Mouse (Mus musculus): ENCODE data around the gene Hist1h3b.
A peak's percentile ranks its signal among the peaks of the same experiment; 100 is the strongest.
"Not testable (repeated sequence)": the region's sequence is repeated elsewhere in the genome, so short reads cannot be mapped to it uniquely, and the experiment has no call there.

The Hist1h3b gene

GRCm38 (mm10) chr13:23752067-23752741 is at the start of gene Hist1h3b:
Gene Hist1h3b (plus strand): TSS chr13:23752267.
- DNase-seq (ENCODE audit: low spot score), result peak; percentile 93

GRCm38 (mm10) chr13:23702801-23703200 is 49.3 kb upstream of the Hist1h3b start:
- not testable (repeated sequence) for DNase-seq (ENCODE audit: low spot score)

- no peak for DNase-seq (ENCODE audit: low spot score)
Observed at GRCm38 (mm10) chr13:23705751-23706356, 46.2 kb upstream of the Hist1h3b start.

GRCm38 (mm10) chr13:23706771-23707170 is 45.3 kb upstream of the Hist1h3b start:
- DNase-seq (ENCODE audit: low spot score), result no peak

DNA sequence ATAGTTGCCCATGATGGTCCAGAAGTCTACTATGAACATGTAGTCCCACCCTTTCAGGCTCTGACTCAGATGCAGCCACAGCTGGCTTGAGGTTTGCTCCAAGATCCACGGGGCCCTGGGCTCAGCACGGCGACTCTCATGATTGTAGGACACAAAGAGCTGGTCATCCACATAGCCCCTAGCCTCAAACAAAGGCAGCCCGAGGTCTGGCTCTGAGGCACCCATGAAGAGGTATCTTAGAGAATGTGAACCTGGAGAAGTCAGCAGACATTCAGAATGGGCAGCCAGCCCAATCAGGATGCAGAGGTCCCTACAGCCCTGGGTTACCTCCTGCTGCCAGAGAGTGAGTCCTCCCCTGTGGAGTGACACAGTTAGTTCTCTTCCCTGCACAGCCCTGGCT is 44.0 kb upstream of the Hist1h3b start:
- no peak for DNase-seq (ENCODE audit: low spot score)

- no peak for DNase-seq (ENCODE audit: low spot score)
Observed at GRCm38 (mm10) chr13:23708654-23709053, 43.4 kb upstream of the Hist1h3b start.

DNA sequence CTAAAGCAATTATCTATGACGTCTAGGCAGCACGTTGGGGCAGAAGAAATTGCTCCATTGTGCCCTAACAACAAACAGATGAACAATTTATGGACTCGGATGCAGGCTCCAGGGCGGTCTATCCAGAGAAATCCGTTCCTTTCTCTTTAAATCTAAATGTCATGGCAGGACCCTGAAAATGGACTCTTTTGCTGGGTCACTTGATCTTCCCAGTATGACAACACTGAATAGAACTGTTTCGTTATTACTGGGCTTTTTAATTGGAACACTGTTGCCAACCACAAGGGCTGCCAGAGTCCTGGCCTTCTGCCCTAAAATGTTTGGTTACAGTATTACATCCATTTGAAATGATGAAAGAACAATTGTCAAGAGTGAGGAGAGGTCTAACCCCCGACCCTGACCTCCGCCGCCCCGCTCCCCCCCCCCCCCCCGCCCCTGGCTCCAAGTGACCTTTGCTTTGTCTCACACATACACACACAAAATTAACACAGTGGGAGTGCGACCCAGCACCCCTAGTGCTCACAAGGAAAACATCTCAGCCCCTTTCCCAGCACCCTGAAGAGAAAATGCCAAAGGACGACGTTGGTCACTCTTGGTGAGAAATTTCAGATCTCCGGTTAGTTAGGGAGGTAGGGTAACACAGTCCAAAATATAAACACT is 42.2 kb upstream of the Hist1h3b start:
- DNase-seq (ENCODE audit: low spot score), result peak; percentile 57

GRCm38 (mm10) chr13:23710374-23711089 is 41.5 kb upstream of the Hist1h3b start, which contains the start of gene Hfe:
Gene Hfe (minus strand): TSS chr13:23710854.
- DNase-seq (ENCODE audit: low spot score), result no peak

DNA sequence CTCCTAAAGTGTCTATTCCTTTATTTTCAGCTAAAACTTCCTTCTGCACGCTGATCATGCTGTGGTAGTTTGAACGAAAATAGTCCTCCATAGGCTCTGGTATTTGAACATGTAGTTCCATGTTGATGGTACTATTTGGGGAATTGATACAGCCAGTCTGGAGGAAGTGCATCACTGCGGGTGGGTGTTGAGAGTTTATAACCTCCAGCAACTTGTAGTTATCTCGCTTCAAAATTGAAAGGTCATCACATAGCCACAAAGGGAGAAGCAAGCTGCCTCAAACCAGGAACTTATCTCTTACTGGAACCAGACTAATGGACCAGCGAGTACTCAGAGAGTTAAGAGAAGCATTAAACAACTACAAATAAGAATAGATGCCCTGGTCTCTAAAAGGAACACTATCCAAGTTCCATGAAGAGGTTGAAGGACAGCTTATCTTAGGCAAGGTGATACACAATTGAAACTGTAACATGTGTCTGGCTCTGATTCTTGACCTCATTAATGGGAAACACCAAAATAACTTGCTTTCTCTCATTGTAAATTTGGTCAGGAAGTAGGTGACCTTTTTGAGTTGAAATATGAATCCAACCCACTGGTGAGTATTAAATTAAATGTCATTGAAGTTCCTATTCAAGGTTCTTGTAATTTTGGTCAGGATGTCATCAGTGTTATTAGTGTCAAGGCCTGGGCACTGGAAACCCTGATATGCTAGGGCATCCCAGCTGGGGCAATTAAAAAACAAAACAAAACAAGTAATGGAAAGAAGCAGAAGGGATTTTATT is 35.6 kb upstream of the Hist1h3b start:
- DNase-seq (ENCODE audit: low spot score), result no peak

DNA sequence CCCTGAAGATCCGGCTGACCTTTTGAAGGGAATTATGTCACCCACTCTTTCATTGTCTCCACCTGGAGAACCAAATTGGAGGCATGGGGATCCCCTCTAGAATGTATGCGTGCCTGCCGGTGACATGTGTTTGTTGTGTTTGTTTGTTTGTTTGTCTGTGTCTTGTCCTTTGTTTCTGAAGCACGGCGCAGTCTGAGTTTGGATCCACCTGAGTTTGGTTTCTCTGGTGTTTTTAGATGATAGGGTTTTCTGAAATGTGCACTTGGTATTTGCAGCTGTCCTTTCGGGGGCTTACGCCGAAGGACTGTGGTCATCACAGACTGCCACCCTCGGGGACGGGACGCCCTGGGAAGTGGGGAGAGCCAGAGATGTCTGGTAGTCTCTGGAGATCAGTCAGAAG is 34.9 kb upstream of the Hist1h3b start:
- no peak for DNase-seq (ENCODE audit: low spot score)

DNA sequence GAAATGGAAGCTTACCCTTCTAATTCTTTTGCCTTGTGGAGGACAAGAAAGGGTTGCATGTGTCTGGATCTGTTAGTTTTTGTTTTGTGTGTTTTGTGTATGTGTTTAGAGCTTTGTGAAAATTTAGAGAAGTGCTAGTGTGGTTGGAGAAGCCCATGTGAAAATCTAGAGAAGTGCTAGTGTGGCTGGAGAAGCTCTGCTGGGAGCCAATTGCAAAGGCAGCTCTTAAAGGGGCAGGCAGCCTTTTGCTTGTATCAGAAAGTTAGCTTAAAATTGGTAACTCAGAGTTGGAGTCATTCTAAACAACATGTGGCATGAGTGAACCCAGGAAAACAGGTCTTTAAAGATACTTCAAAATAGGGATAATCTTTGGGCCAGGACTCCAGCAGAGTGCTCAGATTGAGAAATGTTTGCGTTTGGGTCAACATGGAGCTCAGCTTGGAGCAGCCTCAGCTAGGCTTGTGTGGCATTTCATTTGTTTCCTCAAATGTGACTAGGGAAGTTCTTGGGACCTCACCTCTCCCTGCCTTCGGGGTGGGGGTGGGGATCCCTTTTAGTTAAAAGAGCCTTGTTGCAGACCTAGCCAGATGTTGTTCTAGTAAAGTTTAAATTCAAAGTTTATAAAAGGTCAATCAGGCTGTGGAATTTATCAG is 34.3 kb upstream of the Hist1h3b start:
- DNase-seq (ENCODE audit: low spot score), result not testable (repeated sequence)

DNA sequence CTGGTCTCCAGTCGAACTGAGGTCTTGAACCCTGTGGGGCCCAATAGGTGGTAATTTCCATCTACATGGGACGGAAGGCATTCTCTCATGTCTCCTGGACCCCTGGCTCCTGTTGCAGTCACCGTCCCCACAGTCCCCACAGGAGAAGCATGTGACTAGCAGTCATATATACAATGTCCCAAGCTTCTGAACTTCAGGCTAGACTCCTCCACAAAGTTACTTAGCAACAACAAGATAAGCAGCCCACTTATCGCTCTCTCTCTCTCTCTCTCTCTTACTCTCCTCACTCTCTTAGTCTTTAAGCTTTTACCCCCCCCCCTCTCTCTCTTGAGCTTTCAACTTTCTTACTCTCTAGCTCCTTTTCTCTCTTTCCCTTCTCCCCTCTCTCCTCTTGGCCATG is 27.8 kb upstream of the Hist1h3b start:
- DNase-seq (ENCODE audit: low spot score), result no peak

GRCm38 (mm10) chr13:23725213-23725612 is 26.9 kb upstream of the Hist1h3b start:
- DNase-seq (ENCODE audit: low spot score), result no peak

DNA sequence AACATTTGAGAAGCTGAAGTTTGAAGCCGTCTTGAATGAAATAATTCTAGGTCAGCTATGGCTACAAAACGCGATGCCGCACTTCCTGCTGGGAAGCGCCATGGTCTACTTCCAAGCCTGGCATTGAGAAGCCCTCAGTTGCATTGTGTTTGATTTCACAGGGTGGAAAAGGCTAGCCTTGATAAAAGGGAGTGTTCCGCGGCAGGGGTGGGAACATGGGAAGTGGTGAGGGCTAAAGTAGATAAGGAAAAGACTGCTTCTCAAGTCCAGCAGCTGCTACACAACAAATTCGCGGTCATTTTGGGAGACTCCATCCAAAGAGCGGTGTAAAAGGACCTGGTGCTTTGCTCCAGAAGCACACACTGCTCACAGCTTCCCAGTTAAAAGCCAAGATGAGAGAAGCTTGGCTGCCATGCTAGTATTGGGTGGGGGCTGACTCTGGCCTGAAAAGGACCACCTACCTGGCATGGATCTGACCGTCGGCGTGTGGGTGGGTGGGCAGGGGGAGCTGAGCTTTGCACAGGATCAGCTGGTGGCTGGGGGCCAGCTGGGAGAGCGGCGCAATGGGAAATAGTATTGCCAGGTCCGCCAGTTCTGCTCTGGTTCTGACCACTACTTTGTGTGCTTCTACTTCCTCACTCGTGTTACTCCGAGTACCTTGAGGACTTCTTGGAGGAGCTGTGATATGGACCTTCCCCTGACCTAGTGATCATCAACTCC is 23.4 kb upstream of the Hist1h3b start:
- DNase-seq (ENCODE audit: low spot score), result no peak

DNA sequence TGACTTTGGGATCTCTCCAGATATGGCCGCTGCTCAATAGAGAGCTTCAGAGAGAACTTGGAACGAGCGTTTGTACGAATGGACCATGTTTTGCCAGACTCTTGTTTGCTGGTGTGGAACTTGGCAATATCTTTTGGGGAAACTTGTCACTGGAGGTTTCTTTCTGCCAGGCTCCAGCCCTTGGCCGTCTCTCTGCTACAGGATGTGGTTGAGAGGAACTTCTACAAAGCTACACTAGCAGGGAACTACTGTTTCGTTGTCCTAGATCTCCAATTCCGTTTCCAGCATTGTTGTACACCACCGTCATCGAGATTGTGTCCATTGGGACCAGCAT is 22.9 kb upstream of the Hist1h3b start:
- no peak for DNase-seq (ENCODE audit: low spot score)

- no peak for DNase-seq (ENCODE audit: low spot score)
Observed at GRCm38 (mm10) chr13:23729706-23730105, 22.4 kb upstream of the Hist1h3b start.

DNA sequence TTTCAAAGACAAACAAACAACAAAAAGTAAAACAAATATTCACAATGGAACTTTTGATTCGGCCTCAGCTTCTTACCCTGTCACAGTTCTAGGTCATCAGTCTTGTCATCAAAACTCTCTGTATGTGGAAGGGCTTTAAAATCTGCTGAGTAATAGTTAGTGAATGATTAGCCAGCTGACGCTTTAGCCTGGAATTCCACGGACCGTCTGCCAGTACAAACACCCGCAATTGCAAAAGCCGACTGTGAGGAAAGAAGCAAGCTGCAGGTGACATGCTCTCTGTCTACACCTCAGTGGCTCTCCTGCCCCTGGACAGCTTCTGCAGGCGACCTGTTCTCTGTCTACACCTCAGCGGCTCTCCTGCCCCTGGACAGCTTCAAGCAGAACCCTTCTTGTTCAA is 21.6 kb upstream of the Hist1h3b start:
- peak; percentile 76 for DNase-seq (ENCODE audit: low spot score)

GRCm38 (mm10) chr13:23732156-23732804 is 19.8 kb upstream of the Hist1h3b start:
- peak; percentile 68 for DNase-seq (ENCODE audit: low spot score)

DNA sequence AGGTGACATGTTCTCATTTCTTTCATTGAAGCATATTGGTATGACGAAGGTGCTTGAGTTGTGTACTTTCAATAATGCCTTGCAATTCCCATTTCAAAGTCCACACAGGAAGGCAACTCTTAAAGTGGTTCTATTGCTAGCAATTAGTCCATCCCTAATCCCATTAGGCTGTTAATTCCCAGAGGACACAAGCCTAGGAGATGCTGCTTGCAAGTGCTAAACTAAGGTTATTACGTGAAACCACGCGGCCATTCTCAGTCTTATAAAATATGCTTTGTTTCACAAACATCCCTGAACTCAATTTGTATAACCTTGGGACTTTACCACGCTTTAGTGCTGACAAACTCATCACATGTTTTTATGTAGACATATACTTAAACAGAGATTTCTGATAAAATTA is 15.0 kb upstream of the Hist1h3b start:
- no peak for DNase-seq (ENCODE audit: low spot score)

GRCm38 (mm10) chr13:23738041-23738440 is 14.0 kb upstream of the Hist1h3b start:
- peak; percentile 47 for DNase-seq (ENCODE audit: low spot score)

Measured in adipocyte (in vitro differentiated cells).